Comparison of ENCODE assay signal across 9 mouse cellular contexts in the genomic region with DNA sequence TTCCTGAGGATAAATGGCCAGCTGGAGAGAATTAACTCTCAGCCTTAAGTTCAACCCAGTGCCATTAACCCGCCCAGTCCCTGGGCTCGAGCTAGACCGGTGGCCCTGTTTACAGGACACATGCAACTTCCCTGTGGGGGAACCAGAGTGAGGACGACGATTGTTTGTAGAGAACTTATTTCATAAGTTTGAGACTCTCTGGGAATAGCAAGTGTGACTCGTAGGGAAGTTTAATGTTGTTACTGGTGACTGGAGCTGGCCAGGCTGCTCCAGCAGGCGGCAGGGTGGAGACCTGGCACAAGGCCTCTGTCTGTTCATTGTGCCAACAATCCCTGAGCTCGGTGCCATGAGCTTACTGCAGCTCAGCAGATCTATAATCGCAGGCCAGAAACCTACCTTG.
A peak's percentile ranks its signal among the peaks of the same experiment; 100 is the strongest.
DNase-seq lines count a peak whose midpoint lies in the region; ATAC-seq lines count a peak whose summit lies in the region.
"Had no signal": no experiment of that assay in that cellular context is flagged by ENCODE, and none has a peak within 500 bp of the region (broad histone marks: within the 10 kb centered on the region; RNA-seq: fewer than 3 reads in every experiment).

No protein-coding gene starts in this region.

- peak overlapping the region; percentile 48 for H3K27ac ChIP-seq in embryonic facial prominence, embryonic 13.5 days
- H3K27ac ChIP-seq: macrophage had no signal

- no peaks in the 10 kb centered on the region for H3K9me3 ChIP-seq in embryonic facial prominence, embryonic 13.5 days

- H3K27me3 ChIP-seq in embryonic facial prominence, embryonic 13.5 days: no peaks in the 10 kb centered on the region

- WGBS in embryonic facial prominence, embryonic 13.5 days: 37% methylated on average over 9 of the region's 9 CpGs

- H3K9ac ChIP-seq in embryonic facial prominence, embryonic 13.5 days: no peak overlapping the region

- ATAC-seq in embryonic facial prominence, embryonic 13.5 days (ENCODE audit: insufficient number of reproducible peaks, insufficient read depth, low FRiP score, low TSS enrichment, low read depth): no peak

- H3K4me1 ChIP-seq in embryonic facial prominence, embryonic 13.5 days: peaks cover 28% of the 10 kb centered on the region

- no peaks in the 10 kb centered on the region for H3K36me3 ChIP-seq in embryonic facial prominence, embryonic 13.5 days

- peak; percentile 5 to 39 for DNase-seq in layer of hippocampus, adult 18-20 months (ENCODE audit: low spot score in 2 of 2)
- no peak for DNase-seq in layer of hippocampus, postnatal 25 days (ENCODE audit: extremely low spot score in 1 of 2, low spot score in 1 of 2)
- peak; percentile 74 for DNase-seq in adrenal gland, postnatal 10 days
- peak; percentile 27 to 39 for DNase-seq in heart, postnatal 36 days
- DNase-seq in lung, postnatal 10 days: peak; percentile 57
- DNase-seq in ovary, adult 18-20 months (ENCODE audit: low spot score): no peak
- no peak for DNase-seq in retina, postnatal 1 day

- intact Hi-C loops in heart, postnatal 36 days (cut with DNase I): loop anchor here (2.0 to 10.0 kb wide), 2 partner anchors 103 to 175 kb away; no protein-coding TSS in a partner anchor

- H3K4me2 ChIP-seq in embryonic facial prominence, embryonic 13.5 days: no peak overlapping the region

- no peak overlapping the region for H3K4me3 ChIP-seq in embryonic facial prominence, embryonic 13.5 days

Comparison
In these comparisons a context has a peak if more than half of its experiments do, and no peak if none do; other contexts are left out.
1. DNase-seq: peak in layer of hippocampus, adult 18-20 months (2 of 2), adrenal gland, postnatal 10 days (single experiment), heart, postnatal 36 days (2 of 2) and lung, postnatal 10 days (single experiment); none in layer of hippocampus, postnatal 25 days (0 of 2), ovary, adult 18-20 months (single experiment) and retina, postnatal 1 day (single experiment).